Mouse (Mus musculus) mouse trophoblast stem cell (cell line): Measurements from ENCODE around the gene BC034090.

Experiments
- in situ Hi-C, 2 experiments: fragments of 300-500 bp; cut with MseI, MboI; formaldehyde crosslinking; loops; 2 replicates in 1 of 2; 3 replicates in 1 of 2; pipeline ENCODE4 v1.15.1; 2025

BC034090 gene

GRCm38 (mm10) chr1:155217865-155218541 lies 26.2 kb downstream of the BC034090 start:
- in situ Hi-C loops: loop anchor here (10.0 to 25.0 kb wide), 2 partner anchors 431 to 433 kb away; no protein-coding TSS in a partner anchor

- in situ Hi-C loops: loop anchor here (10.0 to 25.0 kb wide), 2 partner anchors 430 to 432 kb away; no protein-coding TSS in a partner anchor
These were observed 27.4 kb downstream of the BC034090 start for GRCm38 (mm10) chr1:155216844-155217243.

- in situ Hi-C loops: loop anchor here (10.0 to 25.0 kb wide), 2 partner anchors 429 to 432 kb away; no protein-coding TSS in a partner anchor
These were observed 27.9 kb downstream of the BC034090 start for GRCm38 (mm10) chr1:155216313-155216712.

GRCm38 (mm10) chr1:155215066-155215764 lies 29.0 kb downstream of the BC034090 start:
- in situ Hi-C loops: loop anchor here (10.0 to 25.0 kb wide), 2 partner anchors 428 to 430 kb away; no protein-coding TSS in a partner anchor

- in situ Hi-C loops: loop anchor here (10.0 to 25.0 kb wide), 2 partner anchors 427 to 429 kb away; no protein-coding TSS in a partner anchor
These were observed 30.3 kb downstream of the BC034090 start for GRCm38 (mm10) chr1:155213912-155214311.

- in situ Hi-C loops: loop anchor here (10.0 to 25.0 kb wide), 2 partner anchors 426 to 428 kb away; no protein-coding TSS in a partner anchor
These were observed 31.1 kb downstream of the BC034090 start for GRCm38 (mm10) chr1:155212936-155213774.

GRCm38 (mm10) chr1:155212493-155212892 lies 31.8 kb downstream of the BC034090 start:
- in situ Hi-C loops: loop anchor here (10.0 to 25.0 kb wide), 2 partner anchors 425 to 428 kb away; no protein-coding TSS in a partner anchor

GRCm38 (mm10) chr1:155212081-155212480 lies 32.2 kb downstream of the BC034090 start:
- in situ Hi-C loops: loop anchor here (10.0 to 25.0 kb wide), 2 partner anchors 425 to 427 kb away; no protein-coding TSS in a partner anchor

GRCm38 (mm10) chr1:155211017-155211416 lies 33.2 kb downstream of the BC034090 start:
- in situ Hi-C loops: loop anchor here (10.0 to 25.0 kb wide), 2 partner anchors 424 to 426 kb away; no protein-coding TSS in a partner anchor

GRCm38 (mm10) chr1:155210011-155210763 lies 34.1 kb downstream of the BC034090 start:
- in situ Hi-C loops: loop anchor here (10.0 to 25.0 kb wide), 2 partner anchors 423 to 425 kb away; no protein-coding TSS in a partner anchor

GRCm38 (mm10) chr1:155207859-155208258 lies 36.4 kb downstream of the BC034090 start:
- in situ Hi-C loops: loop anchor here in 1 of 2 experiments (25.0 kb wide), 1 partner anchor 421 kb away; no protein-coding TSS in a partner anchor

- in situ Hi-C loops: loop anchor here in 1 of 2 experiments (25.0 kb wide), 1 partner anchor 419 kb away; no protein-coding TSS in a partner anchor
These were observed 38.2 kb downstream of the BC034090 start for GRCm38 (mm10) chr1:155205822-155206660.

- in situ Hi-C loops: loop anchor here in 1 of 2 experiments (25.0 kb wide), 1 partner anchor 418 kb away; no protein-coding TSS in a partner anchor
These were observed 38.9 kb downstream of the BC034090 start for GRCm38 (mm10) chr1:155205311-155205710.

- in situ Hi-C loops: loop anchor here in 1 of 2 experiments (25.0 kb wide), 1 partner anchor 417 kb away; no protein-coding TSS in a partner anchor
These were observed 39.6 kb downstream of the BC034090 start for GRCm38 (mm10) chr1:155204560-155205162.

GRCm38 (mm10) chr1:155203954-155204353 lies 40.3 kb downstream of the BC034090 start:
- in situ Hi-C loops: loop anchor here in 1 of 2 experiments (25.0 kb wide), 1 partner anchor 417 kb away; no protein-coding TSS in a partner anchor

GRCm38 (mm10) chr1:155203101-155203500 lies 41.1 kb downstream of the BC034090 start:
- in situ Hi-C loops: loop anchor here in 1 of 2 experiments (25.0 kb wide), 1 partner anchor 416 kb away; no protein-coding TSS in a partner anchor

GRCm38 (mm10) chr1:155202472-155202871 lies 41.8 kb downstream of the BC034090 start:
- in situ Hi-C loops: loop anchor here in 1 of 2 experiments (25.0 kb wide), 1 partner anchor 415 kb away; no protein-coding TSS in a partner anchor

GRCm38 (mm10) chr1:155201914-155202313 lies 42.3 kb downstream of the BC034090 start:
- in situ Hi-C loops: loop anchor here in 1 of 2 experiments (25.0 kb wide), 1 partner anchor 415 kb away; no protein-coding TSS in a partner anchor
